Mouse (Mus musculus) telencephalon, adult 2 months (tissue): ENCODE results near the gene Gm14443.
"Not testable (repeated sequence)": the region's sequence is repeated elsewhere in the genome, so short reads cannot be mapped to it uniquely, and the experiment has no call there.

Experiments
- DNase-seq: peaks from one replicate; pipeline ENCODE4 v3.0.0-alpha.2; 2011; ENCODE audit warnings: low read depth, low spot score

Gm14443 gene

GRCm38 (mm10) chr2:175175401-175176180, at the start of gene Gm14443:
TSS of gene Gm14443 (minus strand) at chr2:175175871.
- DNase-seq = not testable (repeated sequence)

GRCm38 (mm10) chr2:175206732-175207131, 31.1 kb upstream of the Gm14443 start, which contains the start of gene Gm14391:
TSS of gene Gm14391 (minus strand) at chr2:175206917.
- not testable (repeated sequence) for DNase-seq

GRCm38 (mm10) chr2:175179008-175179407, 3.3 kb upstream of the Gm14443 start:
- not testable (repeated sequence) for DNase-seq

GRCm38 (mm10) chr2:175176312-175176711, 641 bp upstream of the Gm14443 start:
- DNase-seq = no peak

- DNase-seq = not testable (repeated sequence)
Measured at GRCm38 (mm10) chr2:175174058-175174457, 1.6 kb downstream of the Gm14443 start.

GRCm38 (mm10) chr2:175172906-175173595, 2.6 kb downstream of the Gm14443 start:
- not testable (repeated sequence) for DNase-seq

GRCm38 (mm10) chr2:175172123-175172522, 3.5 kb downstream of the Gm14443 start:
- no peak for DNase-seq

GRCm38 (mm10) chr2:175166870-175167269, 8.8 kb downstream of the Gm14443 start:
- not testable (repeated sequence) for DNase-seq

- DNase-seq = not testable (repeated sequence)
Measured at GRCm38 (mm10) chr2:175165110-175165509, 10.6 kb downstream of the Gm14443 start.

- not testable (repeated sequence) for DNase-seq
Measured at GRCm38 (mm10) chr2:175161438-175161837, 14.2 kb downstream of the Gm14443 start.

- DNase-seq = no peak
Measured at GRCm38 (mm10) chr2:175158642-175159041, 17.0 kb downstream of the Gm14443 start.

GRCm38 (mm10) chr2:175156696-175157095, 19.0 kb downstream of the Gm14443 start:
- no peak for DNase-seq

GRCm38 (mm10) chr2:175141993-175142295, 33.7 kb downstream of the Gm14443 start, which contains the start of gene Gm14399:
TSS of gene Gm14399 (minus strand) at chr2:175142012.
- not testable (repeated sequence) for DNase-seq

- not testable (repeated sequence) for DNase-seq
Measured at GRCm38 (mm10) chr2:175141118-175141992, 34.3 kb downstream of the Gm14443 start.

- DNase-seq = not testable (repeated sequence)
Measured at GRCm38 (mm10) chr2:175140624-175141023, 35.0 kb downstream of the Gm14443 start.
